Comparison of ENCODE assay signal across 39 mouse cellular contexts in genomic region chrX:53699225-53699624, GRCm38 (mm10). TPM values are rescaled to one million over a fixed set of nuclear protein-coding genes. Genes with fewer than 3 reads are reported as not detected.
"Had no signal": no experiment of that assay in that cellular context is flagged by ENCODE, and none has a peak within 500 bp of the region (broad histone marks: within the 10 kb centered on the region; RNA-seq: fewer than 3 reads in every experiment).

No protein-coding gene starts in this region.

- DNase-seq: left cerebral cortex, postnatal 4 days; liver; liver, embryonic 13.5 days; liver, postnatal 0 days; lung, adult 18-20 months; lung, adult 2 months; lung, embryonic 14.5 days; lung, postnatal 10 days; lung, postnatal 14 days; lung, postnatal 36 days; midbrain, embryonic 14.5 days had no signal

- ATAC-seq: liver, embryonic 12.5 days; liver, postnatal 0 days; lung, postnatal 0 days; midbrain, embryonic 13.5 days; midbrain, embryonic 15.5 days; midbrain, embryonic 16.5 days had no signal

- H3K27ac ChIP-seq: limb, embryonic 10.5 days; limb, embryonic 12.5 days; limb, embryonic 13.5 days; limb, embryonic 15.5 days; liver, embryonic 12.5 days; liver, embryonic 13.5 days; liver, embryonic 14.5 days; liver, embryonic 15.5 days; lung, embryonic 15.5 days; macrophage; midbrain, embryonic 10.5 days; midbrain, embryonic 12.5 days; midbrain, embryonic 13.5 days; midbrain, embryonic 15.5 days had no signal

- H3K4me3 ChIP-seq: limb, embryonic 10.5 days; limb, embryonic 12.5 days; limb, embryonic 13.5 days; limb, embryonic 15.5 days; liver, embryonic 12.5 days; liver, embryonic 13.5 days; liver, embryonic 15.5 days; lung, embryonic 15.5 days; megakaryocyte, embryonic 14.5 days; midbrain, embryonic 10.5 days; midbrain, embryonic 12.5 days; midbrain, embryonic 13.5 days; midbrain, embryonic 15.5 days; myocyte had no signal

RNA-seq across cellular contexts. Expression of gene 4930502E18Rik, which starts 25.4 kb away (rescaled TPM):
- total RNA-seq: liver, adult 2 months; megakaryocyte progenitor cell, adult 5-6 weeks; megakaryocyte, adult 5-6 weeks; megakaryocyte-erythroid progenitor cell, adult 5-6 weeks; midbrain, postnatal 0 days; monocyte, adult 5-6 weeks had no signal

RNA-seq across cellular contexts. Expression of gene 1700013H16Rik, which starts 58.4 kb away (rescaled TPM):
- total RNA-seq: left cerebral cortex, adult 8-10 months; left cerebral cortex, postnatal 10 days; left cerebral cortex, postnatal 14 days; left cerebral cortex, postnatal 25 days; left cerebral cortex, postnatal 36 days; left cerebral cortex, postnatal 4 days; liver, adult 2 months; megakaryocyte progenitor cell, adult 5-6 weeks; megakaryocyte, adult 5-6 weeks; megakaryocyte-erythroid progenitor cell, adult 5-6 weeks; midbrain, postnatal 0 days; monocyte, adult 5-6 weeks had no signal
